Mouse (Mus musculus): Measurements from ENCODE around the gene Kmt2a. TPM values are rescaled to one million over a fixed set of nuclear protein-coding genes. Genes with fewer than 3 reads are reported as not detected.

Kmt2a gene
- total RNA-seq, 2 experiments from 2014 or later: 47.5 to 50.0 TPM

- peak; percentile 31 to 33 for DNase-seq (ENCODE audit: low spot score in 2 of 2)
Observed at GRCm38 (mm10) chr9:44880309-44881081, 601 bp downstream of the Kmt2a start.

GRCm38 (mm10) chr9:44879694-44880271 is 1.3 kb downstream of the Kmt2a start:
- peak in 1 of 2 experiments; percentile 16 for DNase-seq (ENCODE audit: low spot score in 2 of 2)

- no peak for DNase-seq (ENCODE audit: low spot score in 2 of 2)
Observed at GRCm38 (mm10) chr9:44878776-44879500, 2.2 kb downstream of the Kmt2a start.

GRCm38 (mm10) chr9:44877686-44878085 is 3.4 kb downstream of the Kmt2a start:
- DNase-seq (ENCODE audit: low spot score in 2 of 2): no peak

- DNase-seq (ENCODE audit: low spot score in 2 of 2): peak in 1 of 2 experiments; percentile 48
Observed at GRCm38 (mm10) chr9:44875476-44875875, 5.6 kb downstream of the Kmt2a start.

- no peak for DNase-seq (ENCODE audit: low spot score in 2 of 2)
Observed at GRCm38 (mm10) chr9:44874198-44874597, 6.9 kb downstream of the Kmt2a start.

- DNase-seq (ENCODE audit: low spot score in 2 of 2): no peak
Observed at GRCm38 (mm10) chr9:44873665-44874064, 7.4 kb downstream of the Kmt2a start.

GRCm38 (mm10) chr9:44868336-44869094 is 12.6 kb downstream of the Kmt2a start:
- no peak for DNase-seq (ENCODE audit: low spot score in 2 of 2)

GRCm38 (mm10) chr9:44867664-44868063 is 13.4 kb downstream of the Kmt2a start:
- no peak for DNase-seq (ENCODE audit: low spot score in 2 of 2)

GRCm38 (mm10) chr9:44866501-44867240 is 14.4 kb downstream of the Kmt2a start:
- DNase-seq (ENCODE audit: low spot score in 2 of 2): peak in 1 of 2 experiments; percentile 15

GRCm38 (mm10) chr9:44861121-44861520 is 20.0 kb downstream of the Kmt2a start:
- DNase-seq (ENCODE audit: low spot score in 2 of 2): no peak

GRCm38 (mm10) chr9:44858657-44859056 is 22.4 kb downstream of the Kmt2a start:
- DNase-seq (ENCODE audit: low spot score in 2 of 2): no peak

- DNase-seq (ENCODE audit: low spot score in 2 of 2): no peak
Observed at GRCm38 (mm10) chr9:44857405-44857992, 23.6 kb downstream of the Kmt2a start.

- peak in 1 of 2 experiments; percentile 26 for DNase-seq (ENCODE audit: low spot score in 2 of 2)
Observed at GRCm38 (mm10) chr9:44855153-44855552, 25.9 kb downstream of the Kmt2a start.

GRCm38 (mm10) chr9:44847446-44847845 is 33.6 kb downstream of the Kmt2a start:
- no peak for DNase-seq (ENCODE audit: low spot score in 2 of 2)

GRCm38 (mm10) chr9:44841241-44841640 is 39.9 kb downstream of the Kmt2a start:
- DNase-seq (ENCODE audit: low spot score in 2 of 2): no peak

- DNase-seq (ENCODE audit: low spot score in 2 of 2): peak; percentile 72 to 74
Observed at GRCm38 (mm10) chr9:44836439-44836838, 44.7 kb downstream of the Kmt2a start.

- no peak for DNase-seq (ENCODE audit: low spot score in 2 of 2)
Observed at GRCm38 (mm10) chr9:44832356-44832755, 48.7 kb downstream of the Kmt2a start.

GRCm38 (mm10) chr9:44830506-44830905 is 50.6 kb downstream of the Kmt2a start:
- DNase-seq (ENCODE audit: low spot score in 2 of 2): no peak

- DNase-seq (ENCODE audit: low spot score in 2 of 2): no peak
Observed at GRCm38 (mm10) chr9:44828944-44829343, 52.2 kb downstream of the Kmt2a start.
